Mouse (Mus musculus) bone marrow, adult 2 months (tissue): ENCODE measurements around the gene Olfr1241. TPM values are rescaled to one million over a fixed set of nuclear protein-coding genes. Genes with fewer than 3 reads are reported as not detected.

Experiments used
- H3K27ac ChIP-seq: fragments of 200-500 bp; 2 replicates; pipeline ENCODE4 v1.5.1; 2012; ENCODE audit warnings: low read depth, mild to moderate bottlenecking, control low read depth, inconsistent platforms, low read length; ENCODE audit not compliant: control insufficient read depth, poor library complexity, insufficient read depth
- H3K4me1 ChIP-seq: fragments of 200-500 bp; 2 replicates; pipeline ENCODE4 v1.6.1; 2011; ENCODE audit warnings: low read length; ENCODE audit not compliant: control insufficient read depth, insufficient read depth
- H3K4me3 ChIP-seq: fragments of 200-500 bp; replicated peaks from 2 replicates; pipeline ENCODE3; 2011; ENCODE audit warnings: mild to moderate bottlenecking, low read depth, low read length, control low read depth; ENCODE audit not compliant: control insufficient read depth
- CTCF ChIP-seq: fragments of 200-500 bp; IDR thresholded peaks from 2 replicates; pipeline ENCODE4 v1.5.1; 2011; ENCODE audit warnings: low read length, control low read depth; ENCODE audit not compliant: control insufficient read depth, insufficient read depth
- POLR2A ChIP-seq: fragments of 200-500 bp; IDR thresholded peaks from 2 replicates; pipeline ENCODE4 v1.6.1; 2011; ENCODE audit warnings: low read depth, mild to moderate bottlenecking, control low read depth, low read length, borderline replicate concordance; ENCODE audit not compliant: control insufficient read depth
- WGBS: fragments of 180-500 bp; shearing (Covaris S2); methylation state at CpG from one replicate; pipeline ENCODE4 v1.1.7; 2018; 5-methylcytosine and 5-hydroxymethylcytosine counted together
- polyA plus RNA-seq: library from polyadenylated mRNA; stranded (reverse); fragments of >200 nt; gene quantifications from 2 replicates; pipeline ENCODE4 v1.2.4, GENCODE M21; 2011; ENCODE audit warnings: low replicate concordance; ENCODE audit not compliant: missing spikeins, insufficient read depth, insufficient read length

The Olfr1241 gene
- polyA plus RNA-seq: not detected in 2 replicates

- no peak within 1 kb of the TSS for H3K27ac ChIP-seq
- no peak within 1 kb of the TSS for H3K4me3 ChIP-seq
- no peak for TF ChIP-seq CTCF
- no peak for TF ChIP-seq POLR2A
- no peaks in the 10 kb centered on the region for H3K4me1 ChIP-seq
Observed at GRCm38 (mm10) chr2:89487026-89487425, at the start of gene Olfr1241. Gene Olfr1241, minus strand, starts transcription at chr2:89487126.

GRCm38 (mm10) chr2:89531387-89531786 is 44.5 kb upstream of the Olfr1241 start, which contains the start of gene Olfr1243:
Gene Olfr1243, minus strand, starts transcription at chr2:89531487.
- H3K4me1 ChIP-seq: no peaks in the 10 kb centered on the region
- no peak within 1 kb of the TSS for H3K4me3 ChIP-seq
- TF ChIP-seq CTCF: no peak
- TF ChIP-seq POLR2A: no peak
- no peak within 1 kb of the TSS for H3K27ac ChIP-seq
- WGBS: 70% methylated on average over 1 of the region's 1 CpGs

GRCm38 (mm10) chr2:89498235-89498634 is 11.3 kb upstream of the Olfr1241 start, which contains the start of gene Olfr1242:
Gene Olfr1242, minus strand, starts transcription at chr2:89498335.
- H3K27ac ChIP-seq: no peak within 1 kb of the TSS
- WGBS: 63% methylated on average over 1 of the region's 1 CpGs
- TF ChIP-seq CTCF: no peak
- TF ChIP-seq POLR2A: no peak
- H3K4me1 ChIP-seq: no peaks in the 10 kb centered on the region
- H3K4me3 ChIP-seq: no peak within 1 kb of the TSS

GRCm38 (mm10) chr2:89442900-89443299 is 44.0 kb downstream of the Olfr1241 start, which contains the start of gene Olfr1240:
Gene Olfr1240, minus strand, starts transcription at chr2:89443000.
- no peaks in the 10 kb centered on the region for H3K4me1 ChIP-seq
- TF ChIP-seq POLR2A (no peak), CTCF (no peak)
- WGBS: 74% methylated on average over 3 of the region's 3 CpGs
- no peak within 1 kb of the TSS for H3K27ac ChIP-seq
- no peak within 1 kb of the TSS for H3K4me3 ChIP-seq

Other genes with a start within 250 kb of the Olfr1241 start
- gene Olfr1228, start 233.1 kb downstream of the Olfr1241 start, polyA plus RNA-seq: not detected in 2 replicates
- gene Olfr1229, start 199.1 kb downstream of the Olfr1241 start, polyA plus RNA-seq: not detected in 2 replicates
- not detected in 2 replicates for gene Olfr1230, start 189.9 kb downstream of the Olfr1241 start, polyA plus RNA-seq
- gene Olfr1231, start 180.1 kb downstream of the Olfr1241 start, polyA plus RNA-seq: 0.25 TPM in 1 of 2 replicates, not detected in the other
- gene Olfr1232, start 157.5 kb downstream of the Olfr1241 start, polyA plus RNA-seq: not detected in 2 replicates
- gene Olfr1233, start 144.7 kb downstream of the Olfr1241 start, polyA plus RNA-seq: not detected in 2 replicates
- not detected in 2 replicates for gene Olfr1234, start 122.3 kb downstream of the Olfr1241 start, polyA plus RNA-seq
- not detected in 2 replicates for gene Olfr1238, start 77.5 kb downstream of the Olfr1241 start, polyA plus RNA-seq
- not detected in 2 replicates for gene Olfr1239, start 66.7 kb downstream of the Olfr1241 start, polyA plus RNA-seq
- gene Olfr1240, start 44.1 kb downstream of the Olfr1241 start, polyA plus RNA-seq: not detected in 2 replicates
- gene Olfr1242, start 11.2 kb upstream of the Olfr1241 start, polyA plus RNA-seq: not detected in 2 replicates
- not detected in 2 replicates for gene Olfr1243, start 44.4 kb upstream of the Olfr1241 start, polyA plus RNA-seq
- gene Olfr1245, start 91.3 kb upstream of the Olfr1241 start, polyA plus RNA-seq: not detected in 2 replicates
- gene Olfr1246, start 106.0 kb upstream of the Olfr1241 start, polyA plus RNA-seq: not detected in 2 replicates
- not detected in 2 replicates for gene Olfr1247, start 127.0 kb upstream of the Olfr1241 start, polyA plus RNA-seq
- not detected in 2 replicates for gene Olfr1248, start 131.1 kb upstream of the Olfr1241 start, polyA plus RNA-seq
- not detected in 2 replicates for gene Olfr1249, start 147.9 kb upstream of the Olfr1241 start, polyA plus RNA-seq
- gene Olfr1250, start 174.3 kb upstream of the Olfr1241 start, polyA plus RNA-seq: 0.45 TPM in 1 of 2 replicates, not detected in the other
- not detected in 2 replicates for gene Olfr1251, start 184.8 kb upstream of the Olfr1241 start, polyA plus RNA-seq
- not detected in 2 replicates for gene Olfr1252, start 237.9 kb upstream of the Olfr1241 start, polyA plus RNA-seq